Mouse (Mus musculus): ENCODE data around the gene Slc22a21.

Slc22a21 gene

DNA sequence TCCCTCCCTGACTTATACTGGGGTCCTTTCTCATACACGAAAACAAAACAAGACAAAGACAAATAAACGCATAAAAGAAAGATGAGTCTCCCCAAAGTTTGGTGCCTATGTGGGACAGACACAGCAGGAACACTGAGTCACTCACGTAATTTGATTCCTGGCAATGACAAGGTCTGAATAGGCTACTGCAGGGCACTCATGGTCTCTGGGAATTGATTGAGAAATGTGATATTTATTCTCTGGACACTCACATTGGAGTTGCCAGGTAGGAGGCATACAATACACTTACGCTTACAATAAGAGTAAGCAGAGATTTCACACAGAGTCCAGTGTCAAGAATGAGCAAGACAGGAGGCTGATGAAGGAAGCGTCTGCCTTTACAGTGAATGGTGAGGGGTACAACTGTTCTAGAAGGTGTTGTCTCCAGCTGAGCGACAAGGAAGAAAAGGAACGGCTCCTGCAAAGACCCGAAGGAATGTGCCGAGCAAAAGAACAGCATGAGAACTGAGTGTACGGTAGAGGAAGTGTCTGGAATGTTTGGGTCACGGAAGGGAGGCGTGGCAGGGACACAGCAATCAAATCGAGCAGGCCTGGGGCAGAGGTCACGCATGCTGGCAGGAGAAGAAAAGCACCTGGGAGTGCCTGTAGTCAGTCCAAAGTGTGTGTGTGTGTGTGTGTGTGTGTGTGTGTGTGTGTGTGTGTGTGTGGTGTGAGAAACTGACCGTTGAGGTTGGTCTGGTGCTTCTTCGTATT lies 76.2 kb downstream of the Slc22a21 start:
- no peak for DNase-seq (ENCODE audit: low spot score in 2 of 2)

GRCm38 (mm10) chr11:53902741-53903140 lies 77.4 kb downstream of the Slc22a21 start:
- no peak for DNase-seq (ENCODE audit: low spot score in 2 of 2)

- no peak for DNase-seq (ENCODE audit: low spot score in 2 of 2)
Observed at GRCm38 (mm10) chr11:53900991-53901390, 79.1 kb downstream of the Slc22a21 start.

GRCm38 (mm10) chr11:53899981-53900380 lies 80.2 kb downstream of the Slc22a21 start:
- DNase-seq (ENCODE audit: low spot score in 2 of 2): no peak
